Mouse (Mus musculus): Measurements from ENCODE around the gene Srcap. TPM values are rescaled to one million over a fixed set of nuclear protein-coding genes. Genes with fewer than 3 reads are reported as not detected.
"Not testable (repeated sequence)": the region's sequence is repeated elsewhere in the genome, so short reads cannot be mapped to it uniquely, and the experiment has no call there.

The Srcap gene
- polyA plus RNA-seq, 1 experiment from 2014 or later, result 50.3 TPM

DNA sequence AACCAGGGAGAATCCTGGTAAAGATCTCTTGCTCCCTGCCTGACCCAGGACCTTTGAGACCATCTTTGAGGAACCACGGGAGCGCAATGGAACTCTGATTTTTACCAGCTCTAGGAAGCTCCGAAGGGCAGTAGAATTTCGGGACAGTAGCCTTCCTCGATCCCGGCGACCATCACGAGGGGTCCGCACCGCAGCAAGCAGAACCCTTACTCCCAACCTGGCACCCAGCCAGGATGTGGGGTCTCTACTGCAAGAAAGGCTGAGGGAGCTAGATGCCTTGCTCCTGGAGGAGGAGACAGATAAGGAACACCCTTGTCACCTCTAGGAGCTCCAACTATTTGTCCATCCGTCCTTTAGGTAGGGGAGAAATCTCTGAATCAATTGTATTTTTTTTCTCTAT, 35.4 kb upstream of the Srcap start:
- no peak for ATAC-seq
- no peak overlapping the region for H3K4me3 ChIP-seq
- peaks cover 42% of the 10 kb centered on the region for H3K4me1 ChIP-seq
- no peak overlapping the region for H3K4me2 ChIP-seq
- H3K9me3 ChIP-seq (replicated peaks), result no peaks in the 10 kb centered on the region
- H3K27me3 ChIP-seq, result no peaks in the 10 kb centered on the region
- H3K27ac ChIP-seq, result no peak overlapping the region
- peaks cover 45% of the 10 kb centered on the region for H3K36me3 ChIP-seq (ENCODE audit: poor library complexity, severe bottlenecking)
- H3K9ac ChIP-seq, result no peak overlapping the region
- WGBS, result 95% methylated on average over 11 of the region's 11 CpGs

GRCm38 (mm10) chr7:127476855-127477254, 34.9 kb upstream of the Srcap start:
- ATAC-seq, result no peak
- H3K9me3 ChIP-seq (replicated peaks), result no peaks in the 10 kb centered on the region
- H3K9ac ChIP-seq, result peak overlapping the region; percentile 53; the same call in 1 of the 2 replicates
- 85% methylated on average over 4 of the region's 4 CpGs for WGBS
- peaks cover 42% of the 10 kb centered on the region for H3K4me1 ChIP-seq
- peaks cover 50% of the 10 kb centered on the region for H3K36me3 ChIP-seq (ENCODE audit: poor library complexity, severe bottlenecking)
- H3K4me3 ChIP-seq, result peak overlapping the region; percentile 99; the same call in 1 of the 2 replicates
- peak overlapping the region; percentile 93; the same call in 1 of the 2 replicates for H3K27ac ChIP-seq
- H3K27me3 ChIP-seq, result no peaks in the 10 kb centered on the region
- peak overlapping the region; percentile 100 for H3K4me2 ChIP-seq

DNA sequence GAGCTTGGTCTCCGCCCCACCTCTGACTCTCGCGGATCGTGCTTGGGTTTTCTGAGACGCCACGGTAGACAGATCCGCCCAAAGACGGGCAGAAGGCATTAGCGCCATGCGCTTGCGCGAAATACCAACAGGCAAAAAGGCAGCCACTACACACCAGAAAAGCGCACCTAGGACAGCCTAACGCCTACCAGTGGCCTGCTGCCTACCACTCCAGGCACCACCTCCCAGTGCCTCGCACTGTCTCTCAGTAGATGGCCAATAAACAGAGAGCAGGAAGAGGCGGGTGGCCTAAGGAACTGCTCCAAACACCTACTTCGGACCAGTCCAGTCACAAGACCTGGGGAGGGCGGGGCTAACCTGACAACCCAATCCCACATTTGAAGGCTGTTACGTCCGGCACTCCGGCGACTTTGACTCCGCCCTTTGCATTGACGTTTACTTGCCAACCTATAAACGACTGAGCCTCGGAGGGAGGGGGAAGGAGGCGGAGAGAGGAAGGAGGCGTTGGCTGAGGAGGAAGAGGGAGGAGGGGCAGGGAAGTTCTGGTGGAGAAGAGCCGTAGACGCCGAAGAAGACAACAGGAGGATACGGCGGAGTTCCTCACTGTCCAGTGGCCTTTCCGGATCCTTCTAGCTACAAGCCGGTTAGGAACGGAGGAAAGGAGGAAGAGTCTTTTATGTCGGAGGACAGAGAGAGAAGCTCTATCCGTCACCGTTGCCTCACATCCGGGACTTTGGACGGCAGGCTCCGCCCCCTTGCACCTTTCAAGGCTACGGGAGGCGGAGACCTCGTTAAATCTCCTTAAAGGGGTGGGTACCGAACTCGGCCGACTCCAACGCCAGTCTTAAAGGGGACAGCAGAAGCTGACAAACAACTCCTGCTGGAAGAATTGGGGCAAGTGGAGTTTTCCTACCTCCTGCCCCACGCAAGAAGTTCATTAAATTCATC, 33.8 kb upstream of the Srcap start:
- peak overlapping the region; percentile 93 for H3K27ac ChIP-seq
- no peaks in the 10 kb centered on the region for H3K9me3 ChIP-seq (replicated peaks)
- H3K27me3 ChIP-seq, result no peaks in the 10 kb centered on the region
- under 1% methylated on average over 50 of the region's 50 CpGs for WGBS
- H3K9ac ChIP-seq, result peak overlapping the region; percentile 97
- H3K4me3 ChIP-seq, result peak overlapping the region; percentile 99
- H3K4me1 ChIP-seq, result peaks cover 32% of the 10 kb centered on the region
- peak; percentile 93 for ATAC-seq
- H3K36me3 ChIP-seq (ENCODE audit: poor library complexity, severe bottlenecking), result peaks cover 58% of the 10 kb centered on the region
- H3K4me2 ChIP-seq, result peak overlapping the region; percentile 100

DNA sequence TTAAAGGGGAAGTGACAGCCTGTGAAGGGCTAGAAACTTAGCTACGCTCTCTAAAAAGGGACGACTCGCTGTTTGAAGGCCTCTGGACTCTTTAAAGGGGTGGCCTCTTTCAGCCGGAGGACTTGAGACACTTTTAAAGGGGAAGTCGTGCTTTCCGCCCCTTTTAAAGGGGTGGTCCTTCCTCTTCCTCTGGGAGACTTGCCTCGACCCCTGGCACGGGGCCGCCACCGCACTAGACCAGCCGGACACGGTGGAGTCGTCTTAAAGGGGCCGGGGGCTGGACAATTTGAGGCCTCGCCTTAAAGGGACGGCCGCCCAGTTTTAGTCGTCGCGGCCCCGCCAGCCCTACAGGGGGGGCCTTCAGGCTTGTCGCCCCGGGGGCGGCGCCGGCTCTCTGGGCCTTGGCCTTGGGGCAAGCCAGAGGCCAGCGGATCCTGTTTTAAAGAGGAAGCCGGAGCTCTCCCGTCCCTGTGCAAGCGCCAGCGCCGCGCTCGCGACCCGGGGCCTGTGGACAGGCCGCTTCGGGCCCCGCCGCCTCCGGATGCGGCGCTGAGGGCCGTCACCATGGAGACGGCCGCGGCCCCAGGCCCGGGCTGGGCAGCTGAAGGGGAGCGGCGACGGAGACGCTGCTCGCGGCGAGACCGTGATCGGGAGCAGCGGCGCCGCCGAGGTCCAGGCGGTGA, 33.0 kb upstream of the Srcap start, which contains the start of gene Fbrs:
Fbrs (plus strand) TSS at position 565 of the 683 bp plus-strand sequence.
- Histone ChIP-seq H3K9ac (peak within 1 kb of the TSS; percentile 97), H3K4me2 (peak within 1 kb of the TSS; percentile 100), H3K27ac (peak within 1 kb of the TSS; percentile 93), H3K27me3 (no peaks in the 10 kb centered on the region), H3K4me3 (peak within 1 kb of the TSS; percentile 99), H3K9me3 (replicated peaks) (no peaks in the 10 kb centered on the region), H3K36me3 (ENCODE audit: poor library complexity, severe bottlenecking) (peaks cover 60% of the 10 kb centered on the region), H3K4me1 (peaks cover 32% of the 10 kb centered on the region)
- ATAC-seq, result peak; percentile 75
- WGBS, result under 1% methylated on average over 49 of the region's 62 CpGs

- Histone ChIP-seq H3K4me3 (peak overlapping the region; percentile 99), H3K9ac (peak overlapping the region; percentile 97), H3K4me2 (peak overlapping the region; percentile 100), H3K27me3 (no peaks in the 10 kb centered on the region), H3K4me1 (peaks cover 32% of the 10 kb centered on the region), H3K27ac (peak overlapping the region; percentile 93), H3K36me3 (ENCODE audit: poor library complexity, severe bottlenecking) (peaks cover 60% of the 10 kb centered on the region), H3K9me3 (replicated peaks) (no peaks in the 10 kb centered on the region)
- 7% methylated on average over 35 of the region's 48 CpGs for WGBS
- no peak for ATAC-seq
Observed at GRCm38 (mm10) chr7:127479318-127480225, 32.2 kb upstream of the Srcap start.

DNA sequence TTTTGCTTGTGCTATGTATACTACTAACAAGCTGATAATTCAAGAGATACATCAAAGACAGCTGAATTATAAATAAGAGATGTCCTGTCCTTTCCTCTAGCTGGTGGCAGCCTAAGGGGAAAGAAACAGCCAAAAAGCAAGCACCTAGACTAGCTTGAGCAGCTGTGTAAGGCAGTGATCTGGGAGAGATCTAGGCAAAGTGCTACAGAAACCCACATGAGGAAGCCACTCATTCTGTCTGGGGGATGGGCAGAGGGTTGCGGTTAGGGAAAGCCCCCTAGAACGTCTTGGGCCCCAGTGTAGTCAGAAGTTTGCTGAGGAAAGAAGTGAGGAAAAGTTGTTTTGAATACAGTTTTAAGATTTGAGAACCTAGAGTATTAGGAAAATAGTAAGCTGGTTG, 31.5 kb upstream of the Srcap start:
- Histone ChIP-seq H3K27me3 (no peaks in the 10 kb centered on the region), H3K9me3 (replicated peaks) (no peaks in the 10 kb centered on the region), H3K4me2 (peak overlapping the region; percentile 100), H3K9ac (peak overlapping the region; percentile 97), H3K4me3 (peak overlapping the region; percentile 99), H3K4me1 (peaks cover 32% of the 10 kb centered on the region), H3K27ac (no peak overlapping the region), H3K36me3 (ENCODE audit: poor library complexity, severe bottlenecking) (peaks cover 60% of the 10 kb centered on the region)
- no peak for ATAC-seq
- 71% methylated on average over 2 of the region's 2 CpGs for WGBS

DNA sequence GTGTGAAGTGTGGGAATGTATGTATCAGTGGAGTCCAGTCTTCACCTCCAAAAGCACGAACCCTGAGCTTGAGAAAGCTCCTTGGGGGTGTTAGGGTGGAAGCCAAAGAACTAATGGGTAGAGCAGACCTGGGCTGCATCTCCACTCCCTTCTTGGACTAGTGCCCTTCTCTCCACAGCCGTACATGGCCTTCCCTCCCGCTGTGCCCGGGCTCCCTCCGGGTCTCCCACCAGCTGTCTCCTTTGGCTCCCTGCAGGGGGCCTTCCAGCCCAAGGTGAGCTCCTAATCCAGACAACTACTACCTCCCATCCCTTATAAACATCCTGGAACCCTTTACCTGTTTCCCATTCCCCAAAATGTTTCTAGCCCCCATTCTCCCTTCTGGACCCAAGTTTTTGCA, 26.4 kb upstream of the Srcap start:
- peaks cover 92% of the 10 kb centered on the region for H3K36me3 ChIP-seq (ENCODE audit: poor library complexity, severe bottlenecking)

GRCm38 (mm10) chr7:127488364-127488763, 23.4 kb upstream of the Srcap start:
- H3K36me3 ChIP-seq (ENCODE audit: poor library complexity, severe bottlenecking), result peaks cover 91% of the 10 kb centered on the region
- not testable (repeated sequence) for H3K27ac ChIP-seq; H3K4me2 ChIP-seq; H3K27me3 ChIP-seq; H3K9me3 ChIP-seq (replicated peaks); H3K4me1 ChIP-seq; H3K4me3 ChIP-seq; H3K9ac ChIP-seq; ATAC-seq
- 85% methylated on average over 4 of the region's 5 CpGs for WGBS

More for the DNA sequence above, 26.4 kb upstream of the Srcap start:
- H3K27me3 ChIP-seq, result no peaks in the 10 kb centered on the region
- 78% methylated on average over 5 of the region's 5 CpGs for WGBS
- H3K4me2 ChIP-seq, result no peak overlapping the region
- peaks cover 7% of the 10 kb centered on the region for H3K4me1 ChIP-seq
- H3K4me3 ChIP-seq, result no peak overlapping the region
- H3K27ac ChIP-seq, result no peak overlapping the region
- H3K9me3 ChIP-seq (replicated peaks), result no peaks in the 10 kb centered on the region
- H3K9ac ChIP-seq, result no peak overlapping the region
- no peak for ATAC-seq

DNA sequence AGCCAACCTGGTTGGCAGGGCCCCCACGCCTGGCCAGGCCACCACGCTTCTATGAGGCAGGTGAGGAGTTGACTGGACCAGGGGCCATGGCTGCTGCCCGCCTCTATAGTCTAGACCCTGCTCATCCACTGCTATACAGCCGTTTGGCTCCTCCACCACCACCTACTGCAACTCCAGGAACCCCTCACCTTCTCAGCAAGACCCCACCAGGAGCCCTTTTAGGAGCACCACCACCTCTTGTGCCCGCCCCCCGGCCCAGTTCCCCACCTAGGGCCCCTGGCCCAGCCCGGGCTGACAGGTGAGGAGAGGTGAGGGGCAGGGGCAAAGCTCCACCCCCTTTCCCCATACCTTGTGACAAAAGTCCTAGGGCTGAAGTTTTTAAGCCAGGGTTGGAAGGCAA, 21.8 kb upstream of the Srcap start:
- no peaks in the 10 kb centered on the region for H3K27me3 ChIP-seq
- no peak overlapping the region for H3K4me2 ChIP-seq
- H3K27ac ChIP-seq, result no peak overlapping the region
- H3K4me3 ChIP-seq, result no peak overlapping the region
- H3K4me1 ChIP-seq, result no peaks in the 10 kb centered on the region
- 97% methylated on average over 7 of the region's 7 CpGs for WGBS
- ATAC-seq, result no peak
- H3K9ac ChIP-seq, result no peak overlapping the region
- peaks cover 75% of the 10 kb centered on the region for H3K36me3 ChIP-seq (ENCODE audit: poor library complexity, severe bottlenecking)
- H3K9me3 ChIP-seq (replicated peaks), result no peaks in the 10 kb centered on the region

GRCm38 (mm10) chr7:127491846-127492245, 19.9 kb upstream of the Srcap start:
- Histone ChIP-seq H3K4me2 (no peak overlapping the region), H3K27me3 (no peaks in the 10 kb centered on the region), H3K9ac (no peak overlapping the region), H3K4me1 (no peaks in the 10 kb centered on the region), H3K4me3 (no peak overlapping the region), H3K27ac (no peak overlapping the region), H3K36me3 (ENCODE audit: poor library complexity, severe bottlenecking) (peaks cover 56% of the 10 kb centered on the region), H3K9me3 (replicated peaks) (no peaks in the 10 kb centered on the region)
- 91% methylated on average over 3 of the region's 3 CpGs for WGBS
- ATAC-seq, result no peak

DNA sequence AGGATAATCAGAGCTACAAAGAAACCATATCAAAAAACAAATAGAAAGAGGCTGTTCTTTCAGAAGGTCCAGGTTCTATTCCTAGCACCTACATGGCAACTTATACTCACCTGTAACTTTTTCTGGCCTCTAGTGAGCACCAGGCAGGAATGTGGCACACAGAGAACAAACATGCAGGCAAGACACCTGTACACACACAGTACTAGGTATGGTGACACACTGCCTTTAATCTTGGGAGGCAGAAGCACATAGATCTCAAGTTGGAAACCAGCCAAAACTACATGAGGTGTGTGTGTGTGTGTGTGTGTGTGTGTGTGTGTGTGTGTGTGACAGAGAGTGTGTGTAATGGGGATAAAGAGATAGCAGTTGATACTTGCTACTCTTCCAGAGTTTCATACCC, 17.1 kb upstream of the Srcap start:
- Histone ChIP-seq H3K4me2 (no peak overlapping the region), H3K9ac (no peak overlapping the region), H3K9me3 (replicated peaks) (no peaks in the 10 kb centered on the region), H3K4me1 (no peaks in the 10 kb centered on the region), H3K27me3 (no peaks in the 10 kb centered on the region), H3K27ac (no peak overlapping the region), H3K4me3 (no peak overlapping the region), H3K36me3 (ENCODE audit: poor library complexity, severe bottlenecking) (peaks cover 31% of the 10 kb centered on the region)
- no peak for ATAC-seq
